Mouse (Mus musculus): ENCODE measurements around the gene Bri3bp. TPM values are rescaled to one million over a fixed set of nuclear protein-coding genes. Genes with fewer than 3 reads are reported as not detected.
A peak's percentile ranks its signal among the peaks of the same experiment; 100 is the strongest.
"Not testable (repeated sequence)": the region's sequence is repeated elsewhere in the genome, so short reads cannot be mapped to it uniquely, and the experiment has no call there.

Bri3bp gene
- 40.2 and 42.5 TPM in 2 replicates for polyA plus RNA-seq (2015; fragmentation: Nextera tagmentation; extraction: Ambion mirVana)

DNA sequence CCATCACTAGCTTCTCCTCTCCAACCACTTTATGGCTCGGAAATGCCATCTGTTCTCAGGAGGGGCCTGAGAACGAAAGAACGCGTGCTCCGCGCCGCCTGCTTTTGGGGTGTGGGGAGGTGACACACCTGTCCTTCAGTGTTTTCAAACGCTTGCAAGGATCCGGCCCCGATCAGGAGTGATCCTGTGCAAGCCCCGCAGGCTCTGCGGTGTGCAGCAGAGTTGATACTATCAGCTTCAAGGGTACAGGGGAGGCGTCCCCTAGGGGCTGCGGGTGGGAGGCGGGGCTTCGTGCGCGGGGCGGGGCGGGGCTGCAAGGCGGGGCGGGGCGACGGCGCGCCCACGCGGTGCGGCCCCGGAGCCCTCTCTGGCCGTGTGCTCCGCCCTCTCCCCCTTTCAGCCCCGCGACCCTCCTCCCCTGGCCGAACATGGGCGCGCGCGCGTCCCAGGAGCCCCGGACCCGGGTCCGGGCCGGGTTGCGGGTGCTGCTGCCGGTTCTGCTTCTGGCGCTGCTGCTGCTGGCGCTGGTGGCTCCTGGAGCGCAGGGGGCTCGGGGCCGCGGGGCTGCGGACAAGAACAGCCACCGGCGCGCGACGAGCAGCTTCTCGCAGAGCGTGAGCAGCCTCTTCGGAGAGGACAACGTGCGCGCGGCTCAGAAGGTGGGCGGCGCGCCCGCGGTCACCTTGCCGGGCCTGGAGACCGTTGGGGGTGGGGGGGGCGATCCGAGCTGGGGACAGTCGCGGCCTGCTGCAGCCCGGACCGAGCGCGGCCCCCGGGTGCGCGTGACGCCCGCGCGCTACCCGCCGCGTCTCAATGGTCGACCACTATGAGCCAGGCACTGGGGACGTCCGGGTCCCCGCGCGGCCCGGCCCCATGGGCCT is at the start of gene Bri3bp:
Bri3bp (plus strand) TSS at position 335 of the 881 bp plus-strand sequence.
- H3K9ac ChIP-seq (ENCODE audit: low read depth, low read length) = peak within 1 kb of the TSS; percentile 86
- peak within 1 kb of the TSS; percentile 88 for H3K4me3 ChIP-seq (ENCODE audit: low read length)
- under 1% methylated on average over 70 of the region's 97 CpGs for WGBS
- peak; percentile 87 for ATAC-seq
- no peaks in the 10 kb centered on the region for H3K36me3 ChIP-seq (ENCODE audit: control insufficient read depth, insufficient read depth, low read length)
- no peaks in the 10 kb centered on the region for H3K9me3 ChIP-seq (ENCODE audit: control insufficient read depth, low read length)
- peak within 1 kb of the TSS; percentile 76 for H3K27ac ChIP-seq (ENCODE audit: low read depth, low read length)
- peaks cover 13% of the 10 kb centered on the region for H3K4me1 ChIP-seq (ENCODE audit: control insufficient read depth, insufficient read depth, low read depth, low read length)
- no peaks in the 10 kb centered on the region for H3K27me3 ChIP-seq (replicated peaks; ENCODE audit: control insufficient read depth, insufficient read depth, low read length)
- H3K4me2 ChIP-seq (ENCODE audit: low read length) = peak within 1 kb of the TSS; percentile 60

- 66% methylated on average over 5 of the region's 5 CpGs for WGBS
- no peak overlapping the region for H3K4me3 ChIP-seq (ENCODE audit: low read length)
- no peaks in the 10 kb centered on the region for H3K9me3 ChIP-seq (ENCODE audit: control insufficient read depth, low read length)
- peaks cover 27% of the 10 kb centered on the region for H3K4me1 ChIP-seq (ENCODE audit: control insufficient read depth, insufficient read depth, low read depth, low read length)
- no peaks in the 10 kb centered on the region for H3K36me3 ChIP-seq (ENCODE audit: control insufficient read depth, insufficient read depth, low read length)
- no peaks in the 10 kb centered on the region for H3K27me3 ChIP-seq (replicated peaks; ENCODE audit: control insufficient read depth, insufficient read depth, low read length)
- no peak for ATAC-seq
- no peak overlapping the region for H3K9ac ChIP-seq (ENCODE audit: low read depth, low read length)
- H3K27ac ChIP-seq (ENCODE audit: low read depth, low read length) = peak overlapping the region; percentile 41
- H3K4me2 ChIP-seq (ENCODE audit: low read length) = no peak overlapping the region
Measured at GRCm38 (mm10) chr5:125391609-125392008, 49.8 kb upstream of the Bri3bp start.

GRCm38 (mm10) chr5:125392176-125392575 is 49.2 kb upstream of the Bri3bp start:
- WGBS = 95% methylated on average over 4 of the region's 4 CpGs
- H3K4me1 ChIP-seq (ENCODE audit: control insufficient read depth, insufficient read depth, low read depth, low read length) = peaks cover 27% of the 10 kb centered on the region
- H3K4me3 ChIP-seq (ENCODE audit: low read length) = not testable (repeated sequence)

DNA sequence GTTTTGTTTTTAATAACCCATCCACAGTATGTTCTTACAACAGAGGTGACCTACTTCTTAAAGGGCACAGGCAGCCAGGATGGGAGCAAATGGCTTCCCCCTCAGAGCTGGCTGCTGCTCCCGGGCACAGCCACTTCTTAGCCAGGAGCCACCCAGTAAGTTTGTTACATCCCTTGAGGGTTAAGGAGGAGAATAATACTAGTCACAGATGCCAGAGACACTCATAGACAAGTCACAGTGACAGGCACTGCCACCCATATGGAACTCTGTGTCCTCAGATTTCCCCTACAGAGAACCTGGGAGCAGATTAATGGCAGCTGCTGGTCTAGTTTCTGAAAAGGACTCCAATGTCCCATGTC is 48.8 kb upstream of the Bri3bp start:
- no peaks in the 10 kb centered on the region for H3K27me3 ChIP-seq (replicated peaks; ENCODE audit: control insufficient read depth, insufficient read depth, low read length)
- 27% methylated on average over 1 of the region's 1 CpGs for WGBS
- peak; percentile 5; the same call in 1 of the 2 replicates for ATAC-seq
- H3K9me3 ChIP-seq (ENCODE audit: control insufficient read depth, low read length) = no peaks in the 10 kb centered on the region
- peak overlapping the region; percentile 63 for H3K4me2 ChIP-seq (ENCODE audit: low read length)
- H3K36me3 ChIP-seq (ENCODE audit: control insufficient read depth, insufficient read depth, low read length) = no peaks in the 10 kb centered on the region
- H3K4me3 ChIP-seq (ENCODE audit: low read length) = no peak overlapping the region; the same call in 1 of the 2 replicates
- H3K9ac ChIP-seq (ENCODE audit: low read depth, low read length) = peak overlapping the region; percentile 15
- peaks cover 27% of the 10 kb centered on the region for H3K4me1 ChIP-seq (ENCODE audit: control insufficient read depth, insufficient read depth, low read depth, low read length)
- peak overlapping the region; percentile 98 for H3K27ac ChIP-seq (ENCODE audit: low read depth, low read length)

More at GRCm38 (mm10) chr5:125392176-125392575, 49.2 kb upstream of the Bri3bp start:
- not testable (repeated sequence) for H3K9ac ChIP-seq (ENCODE audit: low read depth, low read length); H3K4me2 ChIP-seq (ENCODE audit: low read length); H3K9me3 ChIP-seq (ENCODE audit: control insufficient read depth, low read length); H3K27me3 ChIP-seq (replicated peaks; ENCODE audit: control insufficient read depth, insufficient read depth, low read length); ATAC-seq; H3K36me3 ChIP-seq (ENCODE audit: control insufficient read depth, insufficient read depth, low read length)
- H3K27ac ChIP-seq (ENCODE audit: low read depth, low read length) = peak overlapping the region; percentile 98

GRCm38 (mm10) chr5:125392977-125393621 is 48.3 kb upstream of the Bri3bp start:
- peak overlapping the region; percentile 60 for H3K9ac ChIP-seq (ENCODE audit: low read depth, low read length)
- H3K4me2 ChIP-seq (ENCODE audit: low read length) = peak overlapping the region; percentile 63
- peak; percentile 92 for ATAC-seq
- H3K4me1 ChIP-seq (ENCODE audit: control insufficient read depth, insufficient read depth, low read depth, low read length) = peaks cover 25% of the 10 kb centered on the region
- peak overlapping the region; percentile 98 for H3K27ac ChIP-seq (ENCODE audit: low read depth, low read length)
- H3K9me3 ChIP-seq (ENCODE audit: control insufficient read depth, low read length) = no peaks in the 10 kb centered on the region
- H3K4me3 ChIP-seq (ENCODE audit: low read length) = peak overlapping the region; percentile 33
- H3K27me3 ChIP-seq (replicated peaks; ENCODE audit: control insufficient read depth, insufficient read depth, low read length) = no peaks in the 10 kb centered on the region
- H3K36me3 ChIP-seq (ENCODE audit: control insufficient read depth, insufficient read depth, low read length) = no peaks in the 10 kb centered on the region
- 0% methylated on average over 20 of the region's 20 CpGs for WGBS

- Histone ChIP-seq H3K4me3 (ENCODE audit: low read length) (peak overlapping the region; percentile 33), H3K27ac (ENCODE audit: low read depth, low read length) (peak overlapping the region; percentile 98), H3K36me3 (ENCODE audit: control insufficient read depth, insufficient read depth, low read length) (no peaks in the 10 kb centered on the region), H3K9me3 (ENCODE audit: control insufficient read depth, low read length) (no peaks in the 10 kb centered on the region), H3K4me2 (ENCODE audit: low read length) (peak overlapping the region; percentile 63), H3K9ac (ENCODE audit: low read depth, low read length) (peak overlapping the region; percentile 60), H3K4me1 (ENCODE audit: control insufficient read depth, insufficient read depth, low read depth, low read length) (peaks cover 20% of the 10 kb centered on the region), H3K27me3 (replicated peaks; ENCODE audit: control insufficient read depth, insufficient read depth, low read length) (no peaks in the 10 kb centered on the region)
- 4% methylated on average over 21 of the region's 25 CpGs for WGBS
- peak; percentile 71 for ATAC-seq
Measured at GRCm38 (mm10) chr5:125393622-125394603, 47.5 kb upstream of the Bri3bp start.

GRCm38 (mm10) chr5:125395008-125395407 is 46.4 kb upstream of the Bri3bp start:
- H3K4me2 ChIP-seq (ENCODE audit: low read length) = peak overlapping the region; percentile 63; the same call in 1 of the 2 replicates
- H3K4me1 ChIP-seq (ENCODE audit: control insufficient read depth, insufficient read depth, low read depth, low read length) = peaks cover 20% of the 10 kb centered on the region
- no peak for ATAC-seq
- WGBS = 53% methylated on average over 3 of the region's 3 CpGs
- H3K9me3 ChIP-seq (ENCODE audit: control insufficient read depth, low read length) = no peaks in the 10 kb centered on the region
- H3K27me3 ChIP-seq (replicated peaks; ENCODE audit: control insufficient read depth, insufficient read depth, low read length) = no peaks in the 10 kb centered on the region
- no peak overlapping the region for H3K9ac ChIP-seq (ENCODE audit: low read depth, low read length)
- peak overlapping the region; percentile 98 for H3K27ac ChIP-seq (ENCODE audit: low read depth, low read length)
- no peak overlapping the region for H3K4me3 ChIP-seq (ENCODE audit: low read length)
- no peaks in the 10 kb centered on the region for H3K36me3 ChIP-seq (ENCODE audit: control insufficient read depth, insufficient read depth, low read length)

- no peaks in the 10 kb centered on the region for H3K9me3 ChIP-seq (ENCODE audit: control insufficient read depth, low read length)
- 58% methylated on average over 7 of the region's 7 CpGs for WGBS
- no peak overlapping the region for H3K9ac ChIP-seq (ENCODE audit: low read depth, low read length)
- peaks cover 3% of the 10 kb centered on the region; the same call in 1 of the 2 replicates for H3K4me1 ChIP-seq (ENCODE audit: control insufficient read depth, insufficient read depth, low read depth, low read length)
- no peak for ATAC-seq
- H3K27ac ChIP-seq (ENCODE audit: low read depth, low read length) = no peak overlapping the region
- no peak overlapping the region for H3K4me3 ChIP-seq (ENCODE audit: low read length)
- no peaks in the 10 kb centered on the region for H3K36me3 ChIP-seq (ENCODE audit: control insufficient read depth, insufficient read depth, low read length)
- no peak overlapping the region for H3K4me2 ChIP-seq (ENCODE audit: low read length)
- no peaks in the 10 kb centered on the region for H3K27me3 ChIP-seq (replicated peaks; ENCODE audit: control insufficient read depth, insufficient read depth, low read length)
Measured at GRCm38 (mm10) chr5:125400903-125401302, 40.5 kb upstream of the Bri3bp start.

Measured in hindbrain, embryonic 16.5 days (tissue).